Mouse (Mus musculus): ENCODE measurements around the gene Pank3. TPM values are rescaled to one million over a fixed set of nuclear protein-coding genes. Genes with fewer than 3 reads are reported as not detected.
A peak's percentile ranks its signal among the peaks of the same experiment; 100 is the strongest.

Pank3 gene
- polyA plus RNA-seq, 1 experiment = 7.1 TPM

- Histone ChIP-seq H3K79me3 (ENCODE audit: low read depth) (no peaks in the 10 kb centered on the region), H3K4me3 (ENCODE audit: insufficient read depth, poor library complexity, severe bottlenecking) (no peak overlapping the region), H3ac (ENCODE audit: control insufficient read depth, insufficient read length, low read depth) (no peak overlapping the region), H3K36me3 (ENCODE audit: control insufficient read depth, insufficient read depth) (no peaks in the 10 kb centered on the region), H3K79me2 (ENCODE audit: control insufficient read depth, insufficient read depth) (no peaks in the 10 kb centered on the region), H3K27me3 (ENCODE audit: control insufficient read depth, insufficient read depth, insufficient read length) (no peaks in the 10 kb centered on the region)
- TF ChIP-seq MYOG (IDR thresholded peaks at IDR 0.05; ENCODE audit: control insufficient read depth, extremely low read depth, insufficient read length) = no peak
- TF ChIP-seq MYOD1 (IDR thresholded peaks at IDR 0.05; ENCODE audit: control insufficient read depth, insufficient read length, low read depth) = no peak
- no peak for TF ChIP-seq MAX (IDR thresholded peaks at IDR 0.05)
- no peak for TF ChIP-seq CTCF (IDR thresholded peaks at IDR 0.05; ENCODE audit: control insufficient read depth, insufficient read depth, insufficient read length)
- no peak for TF ChIP-seq FOSL1 (IDR thresholded peaks at IDR 0.05; ENCODE audit: insufficient read depth, low read length, poor library complexity, severe bottlenecking)
- TF ChIP-seq CEBPB (IDR thresholded peaks at IDR 0.05; ENCODE audit: low read depth) = no peak
- no peak for TF ChIP-seq USF1 (IDR thresholded peaks at IDR 0.05; ENCODE audit: low read depth)
Measured at GRCm38 (mm10) chr11:35736817-35737216, 32.5 kb upstream of the Pank3 start.

GRCm38 (mm10) chr11:35737262-35737661 lies 32.0 kb upstream of the Pank3 start:
- H3K79me3 ChIP-seq (ENCODE audit: low read depth) = no peaks in the 10 kb centered on the region
- no peaks in the 10 kb centered on the region for H3K27me3 ChIP-seq (ENCODE audit: control insufficient read depth, insufficient read depth, insufficient read length)
- H3ac ChIP-seq (ENCODE audit: control insufficient read depth, insufficient read length, low read depth) = no peak overlapping the region
- TF ChIP-seq MYOD1 (IDR thresholded peaks at IDR 0.05; ENCODE audit: control insufficient read depth, insufficient read length, low read depth) = no peak
- no peak for TF ChIP-seq MAX (IDR thresholded peaks at IDR 0.05)
- no peak for TF ChIP-seq CEBPB (IDR thresholded peaks at IDR 0.05; ENCODE audit: low read depth)
- no peak for TF ChIP-seq CTCF (IDR thresholded peaks at IDR 0.05; ENCODE audit: control insufficient read depth, insufficient read depth, insufficient read length)
- no peak for TF ChIP-seq USF1 (IDR thresholded peaks at IDR 0.05; ENCODE audit: low read depth)
- TF ChIP-seq MYOG (IDR thresholded peaks at IDR 0.05; ENCODE audit: control insufficient read depth, extremely low read depth, insufficient read length) = no peak
- TF ChIP-seq FOSL1 (IDR thresholded peaks at IDR 0.05; ENCODE audit: insufficient read depth, low read length, poor library complexity, severe bottlenecking) = no peak
- no peaks in the 10 kb centered on the region for H3K79me2 ChIP-seq (ENCODE audit: control insufficient read depth, insufficient read depth)
- no peaks in the 10 kb centered on the region for H3K36me3 ChIP-seq (ENCODE audit: control insufficient read depth, insufficient read depth)
- no peak overlapping the region for H3K4me3 ChIP-seq (ENCODE audit: insufficient read depth, poor library complexity, severe bottlenecking)

GRCm38 (mm10) chr11:35738102-35738501 lies 31.2 kb upstream of the Pank3 start:
- Histone ChIP-seq H3K79me2 (ENCODE audit: control insufficient read depth, insufficient read depth) (no peaks in the 10 kb centered on the region), H3K27me3 (ENCODE audit: control insufficient read depth, insufficient read depth, insufficient read length) (no peaks in the 10 kb centered on the region), H3ac (ENCODE audit: control insufficient read depth, insufficient read length, low read depth) (no peak overlapping the region), H3K36me3 (ENCODE audit: control insufficient read depth, insufficient read depth) (no peaks in the 10 kb centered on the region), H3K4me3 (ENCODE audit: insufficient read depth, poor library complexity, severe bottlenecking) (no peak overlapping the region), H3K79me3 (ENCODE audit: low read depth) (no peaks in the 10 kb centered on the region)
- TF ChIP-seq CEBPB (IDR thresholded peaks at IDR 0.05; ENCODE audit: low read depth) (no peak), CTCF (IDR thresholded peaks at IDR 0.05; ENCODE audit: control insufficient read depth, insufficient read depth, insufficient read length) (no peak), MYOG (IDR thresholded peaks at IDR 0.05; ENCODE audit: control insufficient read depth, extremely low read depth, insufficient read length) (no peak), USF1 (IDR thresholded peaks at IDR 0.05; ENCODE audit: low read depth) (no peak), MAX (IDR thresholded peaks at IDR 0.05) (no peak), MYOD1 (IDR thresholded peaks at IDR 0.05; ENCODE audit: control insufficient read depth, insufficient read length, low read depth) (no peak), FOSL1 (IDR thresholded peaks at IDR 0.05; ENCODE audit: insufficient read depth, low read length, poor library complexity, severe bottlenecking) (no peak)

- Histone ChIP-seq H3K79me2 (ENCODE audit: control insufficient read depth, insufficient read depth) (no peaks in the 10 kb centered on the region), H3K27me3 (ENCODE audit: control insufficient read depth, insufficient read depth, insufficient read length) (no peaks in the 10 kb centered on the region), H3K79me3 (ENCODE audit: low read depth) (no peaks in the 10 kb centered on the region), H3K4me3 (ENCODE audit: insufficient read depth, poor library complexity, severe bottlenecking) (no peak overlapping the region), H3K36me3 (ENCODE audit: control insufficient read depth, insufficient read depth) (no peaks in the 10 kb centered on the region), H3ac (ENCODE audit: control insufficient read depth, insufficient read length, low read depth) (no peak overlapping the region)
- TF ChIP-seq MYOD1 (IDR thresholded peaks at IDR 0.05; ENCODE audit: control insufficient read depth, insufficient read length, low read depth) (no peak), FOSL1 (IDR thresholded peaks at IDR 0.05; ENCODE audit: insufficient read depth, low read length, poor library complexity, severe bottlenecking) (no peak), MAX (IDR thresholded peaks at IDR 0.05) (no peak), CEBPB (IDR thresholded peaks at IDR 0.05; ENCODE audit: low read depth) (no peak), MYOG (IDR thresholded peaks at IDR 0.05; ENCODE audit: control insufficient read depth, extremely low read depth, insufficient read length) (no peak), CTCF (IDR thresholded peaks at IDR 0.05; ENCODE audit: control insufficient read depth, insufficient read depth, insufficient read length) (no peak), USF1 (IDR thresholded peaks at IDR 0.05; ENCODE audit: low read depth) (no peak)
Measured at GRCm38 (mm10) chr11:35743586-35743985, 25.7 kb upstream of the Pank3 start.

GRCm38 (mm10) chr11:35744571-35744970 lies 24.7 kb upstream of the Pank3 start:
- no peak for TF ChIP-seq MAX (IDR thresholded peaks at IDR 0.05)
- no peak for TF ChIP-seq CTCF (IDR thresholded peaks at IDR 0.05; ENCODE audit: control insufficient read depth, insufficient read depth, insufficient read length)
- no peak for TF ChIP-seq FOSL1 (IDR thresholded peaks at IDR 0.05; ENCODE audit: insufficient read depth, low read length, poor library complexity, severe bottlenecking)
- TF ChIP-seq MYOD1 (IDR thresholded peaks at IDR 0.05; ENCODE audit: control insufficient read depth, insufficient read length, low read depth) = no peak
- TF ChIP-seq MYOG (IDR thresholded peaks at IDR 0.05; ENCODE audit: control insufficient read depth, extremely low read depth, insufficient read length) = no peak
- no peak overlapping the region for H3K4me3 ChIP-seq (ENCODE audit: insufficient read depth, poor library complexity, severe bottlenecking)
- H3ac ChIP-seq (ENCODE audit: control insufficient read depth, insufficient read length, low read depth) = no peak overlapping the region
- no peaks in the 10 kb centered on the region for H3K79me2 ChIP-seq (ENCODE audit: control insufficient read depth, insufficient read depth)
- no peaks in the 10 kb centered on the region for H3K36me3 ChIP-seq (ENCODE audit: control insufficient read depth, insufficient read depth)
- H3K27me3 ChIP-seq (ENCODE audit: control insufficient read depth, insufficient read depth, insufficient read length) = no peaks in the 10 kb centered on the region
- no peaks in the 10 kb centered on the region for H3K79me3 ChIP-seq (ENCODE audit: low read depth)

GRCm38 (mm10) chr11:35750578-35750977 lies 18.7 kb upstream of the Pank3 start:
- Histone ChIP-seq H3K36me3 (ENCODE audit: control insufficient read depth, insufficient read depth) (no peaks in the 10 kb centered on the region), H3K4me3 (ENCODE audit: insufficient read depth, poor library complexity, severe bottlenecking) (no peak overlapping the region), H3K79me2 (ENCODE audit: control insufficient read depth, insufficient read depth) (no peaks in the 10 kb centered on the region), H3ac (ENCODE audit: control insufficient read depth, insufficient read length, low read depth) (no peak overlapping the region), H3K79me3 (ENCODE audit: low read depth) (no peaks in the 10 kb centered on the region), H3K27me3 (ENCODE audit: control insufficient read depth, insufficient read depth, insufficient read length) (no peaks in the 10 kb centered on the region)
- TF ChIP-seq CEBPB (IDR thresholded peaks at IDR 0.05; ENCODE audit: low read depth) = peak; percentile 47
- no peak for TF ChIP-seq USF1 (IDR thresholded peaks at IDR 0.05; ENCODE audit: low read depth)

Measured in C2C12 (cell line).